Mouse (Mus musculus) kidney, postnatal 0 days (tissue): ENCODE measurements around the gene Slc24a5. TPM values are rescaled to one million over a fixed set of nuclear protein-coding genes. Genes with fewer than 3 reads are reported as not detected.
A peak's percentile ranks its signal among the peaks of the same experiment; 100 is the strongest.

Experiments
- ATAC-seq: fragments of 200-750 bp; cut with Nextera tagmentation; replicated peaks from 2 replicates; pipeline ENCODE4 v1.8.0; 2017; ENCODE audit warnings: low read depth, moderate number of reproducible peaks, moderate TSS enrichment, moderate library complexity; ENCODE audit not compliant: low FRiP score
- DNase-seq: peaks from one replicate; pipeline ENCODE4 v3.0.0-alpha.2; 2016; ENCODE audit warnings: low spot score
- H3K27ac ChIP-seq: fragments of 300-500 bp; sonication (generic); 2 replicates; pipeline ENCODE4 v1.5.1; 2014; ENCODE audit warnings: mild to moderate bottlenecking
- H3K27me3 ChIP-seq: fragments of 300-500 bp; sonication (generic); 2 replicates; pipeline ENCODE4 v1.6.1; 2014; ENCODE audit warnings: low read length, mixed read lengths; ENCODE audit not compliant: insufficient read depth
- H3K36me3 ChIP-seq: fragments of 300-500 bp; sonication (generic); 2 replicates; pipeline ENCODE4 v1.6.1; 2014; ENCODE audit warnings: low read length, mixed read lengths; ENCODE audit not compliant: insufficient read depth
- H3K4me1 ChIP-seq: fragments of 300-500 bp; sonication (generic); replicated peaks from 2 replicates; pipeline ENCODE4 v1.6.1; 2014; ENCODE audit warnings: antibody characterized with exemption, low read length, mixed read lengths; ENCODE audit not compliant: insufficient read depth
- H3K4me2 ChIP-seq: fragments of 300-500 bp; sonication (generic); 2 replicates; pipeline ENCODE4 v1.6.1; 2014; ENCODE audit warnings: mild to moderate bottlenecking, low read length, moderate library complexity, mixed read lengths
- H3K4me3 ChIP-seq: fragments of 300-500 bp; sonication (generic); replicated peaks from 2 replicates; pipeline ENCODE4 v1.5.1; 2014; ENCODE audit warnings: low read depth, low read length
- H3K9ac ChIP-seq: fragments of 300-500 bp; sonication (generic); 2 replicates; pipeline ENCODE4 v1.6.1; 2014; ENCODE audit warnings: low read depth, low read length
- H3K9me3 ChIP-seq: fragments of 300-500 bp; sonication (generic); replicated peaks from 2 replicates; pipeline ENCODE4 v1.6.1; 2016; ENCODE audit warnings: low read length, inconsistent platforms, mixed read lengths
- CTCF ChIP-seq: IDR thresholded peaks from 2 replicates; pipeline ENCODE4 v1.5.1; 2016; ENCODE audit warnings: antibody characterized with exemption, low read depth, mild to moderate bottlenecking, moderate library complexity
- WGBS: fragments of 180-500 bp; shearing (Covaris S2); extraction: QIAGEN DNeasy Blood & Tissue Kit; methylation state at CpG from one replicate; pipeline ENCODE4 v1.1.7; 2014; 5-methylcytosine and 5-hydroxymethylcytosine counted together
- polyA plus RNA-seq: library from polyadenylated mRNA; unstranded; fragments of >200 nt; fragmentation: Nextera tagmentation; extraction: Ambion mirVana; gene quantifications from 2 replicates; pipeline ENCODE4 v1.2.1, GENCODE M21; 2015

Gene Slc24a5
- polyA plus RNA-seq, 1 experiment from 2014 or later: 4.9 TPM

GRCm38 (mm10) chr2:125032258-125032973 is 35.5 kb upstream of the Slc24a5 start:
- 70% methylated on average over 17 of the region's 17 CpGs for WGBS
- no peaks in the 10 kb centered on the region for H3K27me3 ChIP-seq
- H3K4me1 ChIP-seq: no peaks in the 10 kb centered on the region
- ATAC-seq (no peak), DNase-seq (no peak)
- H3K4me2 ChIP-seq: no peak overlapping the region
- H3K27ac ChIP-seq: peak overlapping the region; percentile 44; the same call in 1 of the 2 replicates
- no peaks in the 10 kb centered on the region for H3K9me3 ChIP-seq
- no peaks in the 10 kb centered on the region for H3K36me3 ChIP-seq
- H3K4me3 ChIP-seq: no peak overlapping the region
- H3K9ac ChIP-seq: no peak overlapping the region
- no peak for TF ChIP-seq CTCF

GRCm38 (mm10) chr2:125033042-125033743 is 34.7 kb upstream of the Slc24a5 start:
- ATAC-seq (peak; percentile 88), DNase-seq (peak; percentile 42)
- Histone ChIP-seq H3K4me1 (no peaks in the 10 kb centered on the region), H3K9me3 (no peaks in the 10 kb centered on the region), H3K36me3 (no peaks in the 10 kb centered on the region), H3K27me3 (no peaks in the 10 kb centered on the region), H3K4me2 (no peak overlapping the region), H3K27ac (peak overlapping the region; percentile 44), H3K4me3 (no peak overlapping the region), H3K9ac (no peak overlapping the region)
- 30% methylated on average over 10 of the region's 10 CpGs for WGBS
- TF ChIP-seq CTCF: no peak

- no peak overlapping the region for H3K27ac ChIP-seq
- DNase-seq (no peak), ATAC-seq (no peak)
These were observed 12.5 kb upstream of the Slc24a5 start for GRCm38 (mm10) chr2:125055316-125055903.

GRCm38 (mm10) chr2:125057250-125057815 is 10.6 kb upstream of the Slc24a5 start:
- no peak overlapping the region for H3K4me3 ChIP-seq
- ATAC-seq: no peak
- WGBS: 29% methylated on average over 7 of the region's 7 CpGs
- H3K27me3 ChIP-seq: no peaks in the 10 kb centered on the region
- H3K36me3 ChIP-seq: no peaks in the 10 kb centered on the region
- H3K9ac ChIP-seq: no peak overlapping the region
- no peak overlapping the region for H3K4me2 ChIP-seq
- H3K4me1 ChIP-seq: no peaks in the 10 kb centered on the region
- H3K9me3 ChIP-seq: no peaks in the 10 kb centered on the region
- H3K27ac ChIP-seq: no peak overlapping the region
- TF ChIP-seq CTCF: peak; percentile 75
- peak; percentile 57 for DNase-seq

More at GRCm38 (mm10) chr2:125055316-125055903, 12.5 kb upstream of the Slc24a5 start:
- Histone ChIP-seq H3K4me3 (no peak overlapping the region), H3K4me2 (no peak overlapping the region), H3K9ac (no peak overlapping the region), H3K9me3 (no peaks in the 10 kb centered on the region), H3K27me3 (no peaks in the 10 kb centered on the region), H3K4me1 (no peaks in the 10 kb centered on the region), H3K36me3 (no peaks in the 10 kb centered on the region)
- WGBS: 90% methylated on average over 7 of the region's 7 CpGs
- TF ChIP-seq CTCF: peak; percentile 36; the same call in 1 of the 2 replicates

GRCm38 (mm10) chr2:125061451-125061850 is 6.5 kb upstream of the Slc24a5 start:
- H3K4me1 ChIP-seq: no peaks in the 10 kb centered on the region
- DNase-seq: no peak
- H3K4me2 ChIP-seq: no peak overlapping the region
- H3K27ac ChIP-seq: no peak overlapping the region
- H3K36me3 ChIP-seq: no peaks in the 10 kb centered on the region
- H3K9ac ChIP-seq: no peak overlapping the region
- TF ChIP-seq CTCF: no peak
- H3K27me3 ChIP-seq: no peaks in the 10 kb centered on the region
- no peaks in the 10 kb centered on the region for H3K9me3 ChIP-seq
- 90% methylated on average over 7 of the region's 7 CpGs for WGBS
- ATAC-seq: no peak
- no peak overlapping the region for H3K4me3 ChIP-seq

GRCm38 (mm10) chr2:125062944-125063343 is 5.0 kb upstream of the Slc24a5 start:
- Histone ChIP-seq H3K9me3 (no peaks in the 10 kb centered on the region), H3K4me3 (no peak overlapping the region), H3K9ac (no peak overlapping the region), H3K27ac (no peak overlapping the region), H3K4me2 (no peak overlapping the region), H3K27me3 (no peaks in the 10 kb centered on the region), H3K36me3 (no peaks in the 10 kb centered on the region), H3K4me1 (no peaks in the 10 kb centered on the region)
- no peak for DNase-seq
- no peak for TF ChIP-seq CTCF
- no peak for ATAC-seq
- 72% methylated on average over 4 of the region's 4 CpGs for WGBS
